Mouse (Mus musculus): ENCODE results near the gene Tjp3. TPM values are rescaled to one million over a fixed set of nuclear protein-coding genes. Genes with fewer than 3 reads are reported as not detected.
A peak's percentile ranks its signal among the peaks of the same experiment; 100 is the strongest.

Gene Tjp3
- under 1 TPM in 3 of 4 experiments, not detected in 1; 0.23 to 1.00 (median 0.27) TPM for total RNA-seq (2022)

GRCm38 (mm10) chr10:81291511-81292104, at the start of gene Tjp3:
Gene Tjp3 (minus strand): TSS chr10:81291581.
- no peak for DNase-seq (ENCODE audit: low spot score in 2 of 2)

GRCm38 (mm10) chr10:81340551-81341332, 49.4 kb upstream of the Tjp3 start:
- DNase-seq (ENCODE audit: low spot score in 2 of 2) = no peak

GRCm38 (mm10) chr10:81336558-81336957, 45.2 kb upstream of the Tjp3 start:
- no peak for DNase-seq (ENCODE audit: low spot score in 2 of 2)

GRCm38 (mm10) chr10:81335393-81336340, 44.3 kb upstream of the Tjp3 start:
- no peak for DNase-seq (ENCODE audit: low spot score in 2 of 2)

- DNase-seq (ENCODE audit: low spot score in 2 of 2) = no peak
These were observed 42.9 kb upstream of the Tjp3 start for GRCm38 (mm10) chr10:81334324-81334723.

GRCm38 (mm10) chr10:81332277-81332676, 40.9 kb upstream of the Tjp3 start:
- no peak for DNase-seq (ENCODE audit: low spot score in 2 of 2)

GRCm38 (mm10) chr10:81330007-81330406, 38.6 kb upstream of the Tjp3 start:
- DNase-seq (ENCODE audit: low spot score in 2 of 2) = no peak

- DNase-seq (ENCODE audit: low spot score in 2 of 2) = no peak
These were observed 38.0 kb upstream of the Tjp3 start for GRCm38 (mm10) chr10:81329194-81329975.

- no peak for DNase-seq (ENCODE audit: low spot score in 2 of 2)
These were observed 37.0 kb upstream of the Tjp3 start, which contains the start of gene Tbxa2r for GRCm38 (mm10) chr10:81328386-81328785. Gene Tbxa2r (plus strand): TSS chr10:81328731.

GRCm38 (mm10) chr10:81327959-81328358, 36.6 kb upstream of the Tjp3 start:
- no peak for DNase-seq (ENCODE audit: low spot score in 2 of 2)

GRCm38 (mm10) chr10:81326858-81327257, 35.5 kb upstream of the Tjp3 start:
- no peak for DNase-seq (ENCODE audit: low spot score in 2 of 2)

- DNase-seq (ENCODE audit: low spot score in 2 of 2) = no peak
These were observed 34.4 kb upstream of the Tjp3 start for GRCm38 (mm10) chr10:81325781-81326180.

GRCm38 (mm10) chr10:81325176-81325575, 33.8 kb upstream of the Tjp3 start:
- DNase-seq (ENCODE audit: low spot score in 2 of 2) = no peak

- DNase-seq (ENCODE audit: low spot score in 2 of 2) = no peak
These were observed 32.6 kb upstream of the Tjp3 start for GRCm38 (mm10) chr10:81323791-81324530.

- DNase-seq (ENCODE audit: low spot score in 2 of 2) = no peak
These were observed 31.9 kb upstream of the Tjp3 start for GRCm38 (mm10) chr10:81323141-81323775.

- no peak for DNase-seq (ENCODE audit: low spot score in 2 of 2)
These were observed 31.1 kb upstream of the Tjp3 start for GRCm38 (mm10) chr10:81322444-81322843.

- no peak for DNase-seq (ENCODE audit: low spot score in 2 of 2)
These were observed 30.1 kb upstream of the Tjp3 start for GRCm38 (mm10) chr10:81321436-81321835.

GRCm38 (mm10) chr10:81320550-81321347, 29.4 kb upstream of the Tjp3 start, which contains the start of gene Cactin:
Gene Cactin (plus strand): TSS chr10:81321103.
- DNase-seq (ENCODE audit: low spot score in 2 of 2) = peak; percentile 92 to 100

All from left cerebral cortex, adult 8-10 months (tissue).